Comparison of ENCODE assay signal across 8 mouse cellular contexts in genomic region chr12:17726576-17727320, GRCm38 (mm10). TPM values are rescaled to one million over a fixed set of nuclear protein-coding genes. Genes with fewer than 3 reads are reported as not detected.
A peak's percentile ranks its signal among the peaks of the same experiment; 100 is the strongest.
DNase-seq lines count a peak whose midpoint lies in the region; ATAC-seq lines count a peak whose summit lies in the region.

No protein-coding gene starts in this region.

- no peak for DNase-seq in lung, postnatal 14 days
- DNase-seq in embryonic facial prominence, embryonic 14.5 days (ENCODE audit: low spot score): peak; percentile 80
- DNase-seq in induced T-regulatory cell, adult 2 months (ENCODE audit: low read depth): peak; percentile 61
- no peak for DNase-seq in adrenal gland, adult 18-20 months (ENCODE audit: low spot score in 2 of 2)
- no peak for DNase-seq in spleen, adult 12 weeks (ENCODE audit: low spot score)
- DNase-seq in frontal cortex, postnatal 14 days (ENCODE audit: low spot score in 2 of 2): no peak

- no peaks in the 10 kb centered on the region for H3K36me3 ChIP-seq in lung, embryonic 15.5 days
- no peaks in the 10 kb centered on the region for H3K36me3 ChIP-seq in embryonic facial prominence, embryonic 14.5 days (ENCODE audit: control insufficient read depth, insufficient read depth, low read length)

- ATAC-seq in lung, embryonic 15.5 days (ENCODE audit: borderline replicate concordance, extremely low read depth, low FRiP score, low TSS enrichment): no peak
- ATAC-seq in embryonic facial prominence, embryonic 14.5 days (ENCODE audit: low read depth): peak; percentile 44; the same call in 1 of the 2 replicates
- peak; percentile 14; the same call in 1 of the 2 replicates for ATAC-seq in neutrophil, adult 5-6 weeks (ENCODE audit: extremely low read depth, insufficient number of reproducible peaks, low FRiP score, poor library complexity, severe bottlenecking)

- H3K9ac ChIP-seq in lung, embryonic 15.5 days: no peak overlapping the region
- H3K9ac ChIP-seq in embryonic facial prominence, embryonic 14.5 days (ENCODE audit: low read depth, low read length): no peak overlapping the region

- no peaks in the 10 kb centered on the region for H3K9me3 ChIP-seq in lung, embryonic 15.5 days
- no peaks in the 10 kb centered on the region for H3K9me3 ChIP-seq in embryonic facial prominence, embryonic 14.5 days (ENCODE audit: control insufficient read depth, low read length)

- no peak overlapping the region for H3K4me2 ChIP-seq in lung, embryonic 15.5 days
- H3K4me2 ChIP-seq in embryonic facial prominence, embryonic 14.5 days (ENCODE audit: low read depth, low read length): no peak overlapping the region

- H3K27ac ChIP-seq in lung, embryonic 15.5 days: peak overlapping the region; percentile 50; the same call in 1 of the 2 replicates
- H3K27ac ChIP-seq in embryonic facial prominence, embryonic 14.5 days (replicated peaks; ENCODE audit: low read depth, low read length): 0 out of 2 replicates have a peak overlapping the region, but pooled peaks have one; percentile 8

- WGBS in lung, embryonic 15.5 days: 60% methylated on average over 10 of the region's 10 CpGs
- WGBS in embryonic facial prominence, embryonic 14.5 days: 63% methylated on average over 10 of the region's 10 CpGs

- peaks cover 71% of the 10 kb centered on the region for H3K4me1 ChIP-seq in lung, embryonic 15.5 days
- H3K4me1 ChIP-seq in embryonic facial prominence, embryonic 14.5 days (ENCODE audit: control insufficient read depth, insufficient read depth, low read length): peaks cover 61% of the 10 kb centered on the region

- no peaks in the 10 kb centered on the region for H3K27me3 ChIP-seq in lung, embryonic 15.5 days
- H3K27me3 ChIP-seq in embryonic facial prominence, embryonic 14.5 days (replicated peaks; ENCODE audit: control insufficient read depth, insufficient read depth, low read length): no peaks in the 10 kb centered on the region

- no peak overlapping the region for H3K4me3 ChIP-seq in lung, embryonic 15.5 days
- H3K4me3 ChIP-seq in embryonic facial prominence, embryonic 14.5 days (ENCODE audit: low read depth, low read length): no peak overlapping the region

RNA-seq across cellular contexts. Expression of gene Hpcal1, which starts 36.1 kb away (rescaled TPM):
- polyA plus RNA-seq in lung, embryonic 15.5 days (2015; fragmentation: Nextera tagmentation; extraction: Ambion mirVana): 62.0 and 72.2 TPM in 2 replicates
- 57.1 and 57.7 TPM in 2 replicates for polyA plus RNA-seq in embryonic facial prominence, embryonic 14.5 days (2014; fragmentation: Nextera tagmentation; extraction: Ambion mirVana)
- 43.6 and 44.3 TPM in 2 replicates for total RNA-seq in neutrophil, adult 5-6 weeks (2017)
- 10 to 100 TPM; 23.2 to 25.2 TPM for total RNA-seq in adrenal gland, adult 18-20 months (2021)

Comparison
In these comparisons a context has a peak if more than half of its experiments do, and no peak if none do; other contexts are left out.
1. DNase-seq: peak in embryonic facial prominence, embryonic 14.5 days (single experiment) and induced T-regulatory cell, adult 2 months (single experiment); none in lung, postnatal 14 days (single experiment), adrenal gland, adult 18-20 months (0 of 2), spleen, adult 12 weeks (single experiment) and frontal cortex, postnatal 14 days (0 of 2).